Mouse (Mus musculus) MEL (cell line): ENCODE results near the gene Stap2.

Source experiments
- CHD1 ChIP-seq: IDR thresholded peaks from 2 replicates; pipeline ENCODE4 v1.6.1; 2012; ENCODE audit warnings: low read depth, mild to moderate bottlenecking, inconsistent platforms, low read length, improper control_type of control experiment
- SIN3A ChIP-seq: IDR thresholded peaks from 2 replicates; pipeline ENCODE4 v1.6.1; 2012; ENCODE audit warnings: low read length, improper control_type of control experiment, inconsistent platforms

DNA sequence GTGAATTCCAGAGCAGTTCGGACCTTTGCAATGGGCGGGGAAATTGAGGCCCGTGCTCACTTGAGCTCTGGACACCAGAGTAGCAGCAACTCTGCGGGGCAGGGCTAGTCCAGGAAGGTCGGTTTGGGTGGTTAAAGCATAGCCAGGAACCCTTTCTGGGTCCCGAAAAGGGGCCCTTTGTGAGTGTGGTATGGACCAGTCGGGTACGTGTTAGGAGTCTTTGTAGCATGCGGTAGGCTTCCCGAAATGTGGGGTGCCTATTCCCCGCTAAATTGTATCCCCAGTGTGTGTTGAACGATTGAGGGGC is 35.4 kb upstream of the Stap2 start:
- no peak for TF ChIP-seq CHD1
- TF ChIP-seq SIN3A, result no peak
